Mouse (Mus musculus) neural tube, postnatal 0 days (tissue): ENCODE data around the gene Pin1rt1. TPM values are rescaled to one million over a fixed set of nuclear protein-coding genes. Genes with fewer than 3 reads are reported as not detected.

ENCODE experiments used
- polyA plus RNA-seq: library from polyadenylated mRNA; unstranded; fragments of >200 nt; fragmentation: Nextera tagmentation; extraction: Ambion mirVana; gene quantifications from 2 replicates; pipeline ENCODE4 v1.2.1, GENCODE M21; 2015

Gene Pin1rt1
- polyA plus RNA-seq, result not detected in 2 replicates

DNA sequence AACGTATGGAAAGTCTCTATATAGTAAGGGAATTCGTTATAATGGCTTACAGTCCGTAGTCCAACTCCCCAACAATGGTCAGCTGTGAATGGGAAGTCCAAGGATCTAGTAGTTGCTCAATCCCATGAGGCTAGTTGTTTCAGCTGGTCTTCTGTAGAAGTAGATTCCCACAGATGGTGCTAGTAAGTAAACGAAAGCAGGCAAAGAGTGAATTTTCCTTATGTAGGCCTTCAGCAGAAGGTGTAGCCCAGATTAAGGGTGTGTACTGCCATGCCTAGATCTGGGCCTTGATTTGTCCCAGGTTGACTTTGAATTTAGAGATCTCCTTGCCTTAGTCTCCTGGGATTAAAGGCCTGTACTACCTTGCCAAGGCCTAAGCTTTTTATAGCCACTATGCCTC lies at the start of gene Pin1rt1:
Gene Pin1rt1 (minus strand): TSS at position 101 of the 400 bp plus-strand sequence.

GRCm38 (mm10) chr2:104742741-104743064 lies 26.5 kb upstream of the Pin1rt1 start, which contains the start of gene Depdc7:
Gene Depdc7 (minus strand): TSS chr2:104742878.

GRCm38 (mm10) chr2:104711585-104712485 lies 4.3 kb downstream of the Pin1rt1 start, which contains the start of gene Tcp11l1:
Gene Tcp11l1 (minus strand): TSS chr2:104712169.

Other genes starting within 250 kb of the Pin1rt1 start
- gene Hipk3, start 221.9 kb downstream of the Pin1rt1 start, polyA plus RNA-seq, result 7.8 and 8.3 TPM in 2 replicates
- gene Cstf3, start 125.9 kb downstream of the Pin1rt1 start, polyA plus RNA-seq, result 58.7 and 59.4 TPM in 2 replicates
- 60.2 and 65.9 TPM in 2 replicates for gene Tcp11l1, start 4.2 kb downstream of the Pin1rt1 start, polyA plus RNA-seq
- 2.5 and 2.8 TPM in 2 replicates for gene Depdc7, start 26.5 kb upstream of the Pin1rt1 start, polyA plus RNA-seq
- gene Qser1, start 100.4 kb upstream of the Pin1rt1 start, polyA plus RNA-seq, result 3.3 and 3.9 TPM in 2 replicates
- gene Prrg4, start 133.5 kb upstream of the Pin1rt1 start, polyA plus RNA-seq, result 1.6 and 2.0 TPM in 2 replicates
- gene Ccdc73, start 151.4 kb upstream of the Pin1rt1 start, polyA plus RNA-seq, result 5.5 and 7.4 TPM in 2 replicates